Mouse (Mus musculus) kidney, adult 9 months (tissue): ENCODE measurements at regions not wholly inside any gene's neighbourhood (a gene's known extent, or its start where the extent isn't known, plus 50 kb on each side); places are given as distances from the start of the nearest gene placed in this dataset.

ENCODE experiments used
- DNase-seq: peaks from one replicate; pipeline ENCODE4 v3.0.0; 2022

DNA sequence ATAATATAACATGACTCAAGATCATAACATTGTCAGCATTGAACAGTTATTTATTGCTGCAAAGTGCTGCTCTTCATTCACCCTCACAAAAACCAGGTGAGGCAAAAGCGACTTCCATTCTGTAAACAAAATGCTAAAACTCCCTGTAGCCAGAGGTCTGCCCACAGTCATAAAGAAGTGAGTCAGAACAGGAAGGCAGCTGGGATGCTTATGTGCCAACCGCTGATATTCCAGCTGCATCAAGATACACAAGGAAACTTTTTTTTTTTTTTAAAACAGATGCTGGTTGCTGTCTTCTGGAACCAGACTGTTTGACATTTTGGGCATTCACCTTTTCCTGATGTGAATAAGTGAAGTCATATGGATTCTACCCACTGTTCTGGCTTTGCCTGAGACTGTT lies 260.7 kb downstream of the 1700064H15Rik start:
- no peak for DNase-seq
